Mouse (Mus musculus) gastrocnemius, postnatal 4 days (tissue): ENCODE results near the gene Sgce. TPM values are rescaled to one million over a fixed set of nuclear protein-coding genes. Genes with fewer than 3 reads are reported as not detected.

Source experiments
- DNase-seq, 2 experiments: peaks; one replicate each; pipeline ENCODE4 v3.0.0; 2021 to 2022; ENCODE audit warnings: low spot score in 2 of 2, mixed read lengths in 2 of 2
- total RNA-seq, 2 experiments: library from RNA; stranded (reverse); gene quantifications; 2 replicates each; pipeline ENCODE4 v1.2.3; 2021

Sgce gene
- total RNA-seq, 2 experiments from 2014 or later = 69.7 to 73.5 TPM

GRCm38 (mm10) chr6:4723998-4724757 lies 22.8 kb downstream of the Sgce start:
- DNase-seq = no peak

- no peak for DNase-seq
Observed at GRCm38 (mm10) chr6:4722739-4723138, 24.3 kb downstream of the Sgce start.

DNA sequence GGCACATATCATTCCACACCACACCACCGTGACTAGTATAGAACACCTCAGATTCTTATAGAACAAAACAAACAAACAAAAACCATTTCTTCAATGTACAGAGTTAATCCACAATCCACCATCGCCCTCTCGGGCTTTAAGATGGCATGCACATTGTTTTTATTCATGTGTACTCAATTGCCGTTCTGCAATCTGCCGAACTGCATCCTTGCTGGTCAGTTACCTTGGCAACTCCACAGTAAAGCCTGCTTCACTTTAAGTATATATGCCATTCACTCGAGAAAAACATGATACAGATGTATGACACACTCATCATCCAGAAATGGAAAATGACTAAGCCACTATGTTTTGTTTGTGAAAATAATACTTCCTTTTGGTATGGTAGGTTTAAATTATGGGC lies 24.9 kb downstream of the Sgce start:
- DNase-seq = no peak

- DNase-seq = no peak
Observed at GRCm38 (mm10) chr6:4717344-4717743, 29.7 kb downstream of the Sgce start.

DNA sequence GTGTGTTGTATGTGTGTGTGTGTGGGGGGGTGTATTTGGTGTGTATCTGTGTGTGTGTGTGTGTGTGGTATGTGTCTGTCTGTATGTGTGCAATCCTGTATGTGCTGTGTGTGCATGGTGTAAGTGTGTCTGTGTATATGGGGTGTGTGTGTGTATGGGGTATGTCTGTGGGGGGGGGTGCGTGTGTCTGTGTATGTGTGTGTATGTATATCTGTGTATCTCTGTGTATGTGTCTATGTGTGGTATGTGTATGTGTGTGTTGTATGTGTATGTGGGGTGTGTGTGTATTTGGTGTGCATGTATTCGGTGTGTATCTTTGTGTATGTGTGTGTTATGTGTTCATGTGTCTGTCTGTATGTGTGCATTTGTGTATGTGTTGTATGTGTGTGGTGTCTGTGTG lies 30.8 kb downstream of the Sgce start:
- no peak for DNase-seq

DNA sequence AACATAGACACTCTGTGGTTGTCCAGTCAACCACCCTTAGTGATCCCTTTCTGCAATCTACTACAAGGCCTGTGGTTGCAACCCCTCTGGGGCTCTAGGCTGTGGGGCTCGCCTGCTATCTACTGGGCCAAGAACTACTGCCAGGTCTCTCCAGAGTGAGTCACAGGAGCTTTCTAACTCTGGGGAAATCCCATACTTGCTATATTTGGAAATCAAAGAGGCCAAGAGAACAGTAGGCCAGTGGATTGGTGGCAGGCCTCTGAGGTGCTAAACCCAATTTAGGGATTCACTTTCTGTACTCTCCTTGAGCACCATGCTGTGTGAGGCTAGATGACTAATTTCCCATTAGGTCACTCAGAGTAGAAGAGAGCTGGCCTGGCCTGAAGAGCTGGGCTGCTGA lies 38.0 kb downstream of the Sgce start:
- no peak for DNase-seq

DNA sequence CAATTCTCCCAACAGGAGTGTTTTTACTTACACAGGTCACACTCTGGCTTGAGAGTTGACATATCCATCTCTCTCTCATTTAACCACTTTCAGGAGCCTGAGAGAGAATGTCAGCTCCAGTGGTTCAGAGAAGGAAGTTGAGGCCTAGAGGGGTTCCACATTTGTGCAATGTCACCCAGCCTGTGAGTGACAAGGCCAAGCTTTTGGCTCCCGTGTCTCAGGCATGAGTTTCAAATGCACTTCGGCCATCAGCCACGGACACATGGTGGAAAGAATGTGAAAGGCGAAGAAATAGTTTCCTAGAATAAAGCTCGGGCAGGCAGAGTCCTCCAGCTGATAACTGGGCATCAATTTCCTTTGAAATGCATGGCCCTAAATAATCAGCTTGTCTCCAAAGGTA lies 40.6 kb downstream of the Sgce start:
- no peak for DNase-seq

DNA sequence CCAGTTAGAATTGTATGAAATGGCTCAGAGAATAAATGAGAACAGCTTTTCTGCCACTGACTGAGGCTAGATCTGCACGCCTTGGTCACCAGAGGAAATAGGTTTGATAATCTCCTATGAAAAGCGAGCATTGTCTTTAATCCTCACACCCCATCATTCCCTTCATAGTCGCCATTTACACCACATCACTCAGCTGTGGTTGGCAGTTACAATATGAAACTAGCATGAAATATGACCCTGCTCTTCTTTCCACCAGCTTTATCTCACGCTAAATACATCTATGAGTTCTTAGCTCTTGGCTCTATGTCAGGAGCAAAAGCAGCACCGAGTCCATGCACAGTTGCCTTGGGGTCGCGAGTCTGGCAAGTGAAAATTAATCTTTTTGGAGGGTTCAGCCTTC lies 43.1 kb downstream of the Sgce start:
- DNase-seq = no peak

DNA sequence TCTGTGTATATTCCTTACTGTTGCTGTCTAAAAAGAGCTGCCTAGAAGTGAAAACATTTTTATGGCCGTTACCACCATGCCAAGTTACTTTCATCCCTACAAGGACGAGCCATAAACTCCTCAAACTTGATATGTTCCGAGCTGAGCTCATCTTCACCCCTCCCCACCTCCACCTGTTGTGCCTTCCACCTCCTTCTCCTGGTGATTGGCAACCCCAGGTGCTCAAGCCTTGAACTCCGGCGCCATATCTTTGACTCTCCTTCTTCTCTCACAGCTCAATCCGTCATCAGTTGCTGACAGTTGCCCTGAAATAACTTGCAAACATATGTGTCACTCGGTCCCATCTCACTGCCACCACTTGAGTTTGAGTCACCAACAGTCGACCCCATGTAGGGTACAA lies 45.4 kb downstream of the Sgce start:
- DNase-seq = no peak

DNA sequence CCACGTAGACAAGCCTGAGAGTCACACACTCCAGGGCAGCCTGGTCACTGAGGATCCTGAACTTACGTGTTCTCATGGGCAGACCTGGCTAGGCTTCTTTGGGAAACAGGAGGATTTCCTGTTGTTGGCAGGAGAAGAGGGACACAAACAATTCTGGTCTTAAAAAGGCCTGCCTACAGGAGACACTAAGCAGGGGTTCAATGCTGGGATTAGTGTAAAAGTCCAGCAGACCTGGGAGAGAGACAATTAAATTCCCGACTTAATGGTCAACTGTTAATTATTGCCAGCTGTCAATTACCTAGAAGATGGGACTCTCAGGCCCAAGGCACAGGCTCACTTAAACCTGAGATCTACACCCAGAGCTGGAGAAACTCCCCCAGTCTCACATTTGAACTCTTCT lies 51.2 kb downstream of the Sgce start:
- no peak for DNase-seq

- no peak for DNase-seq
Observed at GRCm38 (mm10) chr6:4694672-4695231, 52.3 kb downstream of the Sgce start.

DNA sequence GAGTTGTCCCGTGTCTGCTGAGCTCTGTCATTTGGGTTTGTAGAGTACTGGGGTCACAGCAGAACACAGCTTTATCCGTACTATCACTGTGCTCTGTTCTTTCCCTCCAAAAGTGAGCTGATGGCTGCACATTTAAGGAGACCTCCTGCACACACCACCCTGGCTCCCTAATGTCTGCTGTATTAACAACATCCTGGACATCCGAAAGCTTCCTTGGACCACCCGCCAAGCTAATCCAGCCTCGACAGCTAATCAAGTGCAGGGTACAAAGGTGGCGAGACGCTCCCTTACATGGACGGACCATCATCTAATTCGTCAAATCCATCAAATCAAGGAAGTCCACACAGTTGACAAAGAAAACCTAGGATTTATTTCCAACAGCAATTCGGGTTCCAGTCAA lies 53.5 kb downstream of the Sgce start:
- DNase-seq = no peak

DNA sequence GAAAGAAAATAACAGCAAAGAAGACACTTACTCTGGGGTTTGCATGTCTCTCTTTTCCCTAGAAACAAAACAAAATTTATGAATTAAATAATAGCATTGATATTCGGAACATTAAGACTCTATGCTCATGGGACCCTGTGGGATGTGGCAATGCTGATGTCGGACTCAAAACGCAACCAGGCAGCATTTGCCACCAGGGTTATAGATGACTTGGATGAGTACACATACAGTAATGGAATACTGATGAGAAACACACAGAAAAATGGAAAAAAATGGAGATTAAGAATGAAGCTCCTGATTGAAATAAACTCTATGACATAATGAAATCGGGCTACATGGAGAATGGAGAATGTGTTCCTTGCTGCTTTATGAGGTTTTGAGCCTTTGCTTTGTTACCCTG lies 56.6 kb downstream of the Sgce start:
- DNase-seq = no peak

DNA sequence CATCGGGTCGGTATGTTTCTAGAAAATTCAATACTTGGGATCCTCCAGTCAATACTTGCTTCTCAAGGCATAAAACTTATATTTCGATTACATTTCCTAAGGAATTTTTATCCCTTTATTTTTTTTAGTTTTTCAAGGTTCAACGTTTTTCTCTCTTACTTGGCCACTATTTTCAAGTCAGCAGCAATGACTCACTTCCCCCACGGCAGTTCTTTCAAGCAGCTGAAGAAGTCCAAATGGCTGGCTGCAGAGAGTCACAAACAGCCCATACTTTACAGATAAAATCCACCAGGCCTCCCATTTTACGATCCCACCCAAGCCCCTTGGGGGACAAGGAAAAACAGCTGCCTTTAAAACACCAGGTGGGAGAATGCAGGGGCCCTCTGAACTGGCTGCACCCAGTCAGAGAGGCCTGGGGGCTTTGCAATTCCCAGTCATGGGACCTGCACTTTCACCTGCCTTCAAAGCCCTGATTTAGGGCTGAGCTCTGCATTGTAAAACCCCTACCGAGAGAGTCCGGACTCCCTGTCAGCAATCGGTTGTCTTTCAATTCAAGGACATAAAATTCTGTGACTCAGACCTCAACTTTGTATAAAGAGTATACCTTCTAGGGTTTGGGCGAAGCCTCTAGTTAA lies 62.2 kb downstream of the Sgce start:
- DNase-seq = no peak

DNA sequence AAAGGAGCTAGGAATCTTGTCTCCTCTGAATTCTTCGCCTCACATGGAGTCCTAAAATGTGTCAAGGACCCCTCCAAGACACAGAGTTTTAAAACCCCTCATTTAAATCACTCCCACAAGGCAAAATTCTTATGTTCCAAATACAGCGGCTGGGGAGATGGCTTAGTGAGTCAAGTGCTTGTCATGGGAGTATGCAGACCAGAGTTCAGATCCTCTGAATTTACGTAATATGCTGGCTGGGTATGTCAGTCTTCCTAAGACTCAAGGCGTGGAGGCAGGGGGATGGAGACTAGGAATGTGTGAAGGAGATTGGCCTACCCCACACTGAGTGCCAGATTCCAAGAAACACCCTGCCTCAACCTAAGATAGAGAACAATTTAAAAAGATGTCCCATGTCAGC lies 66.4 kb downstream of the Sgce start:
- no peak for DNase-seq

- no peak for DNase-seq
Observed at GRCm38 (mm10) chr6:4679981-4680380, 67.0 kb downstream of the Sgce start.

GRCm38 (mm10) chr6:4677356-4677761 lies 69.6 kb downstream of the Sgce start:
- DNase-seq = no peak

- no peak for DNase-seq
Observed at GRCm38 (mm10) chr6:4665154-4665553, 81.9 kb downstream of the Sgce start.

DNA sequence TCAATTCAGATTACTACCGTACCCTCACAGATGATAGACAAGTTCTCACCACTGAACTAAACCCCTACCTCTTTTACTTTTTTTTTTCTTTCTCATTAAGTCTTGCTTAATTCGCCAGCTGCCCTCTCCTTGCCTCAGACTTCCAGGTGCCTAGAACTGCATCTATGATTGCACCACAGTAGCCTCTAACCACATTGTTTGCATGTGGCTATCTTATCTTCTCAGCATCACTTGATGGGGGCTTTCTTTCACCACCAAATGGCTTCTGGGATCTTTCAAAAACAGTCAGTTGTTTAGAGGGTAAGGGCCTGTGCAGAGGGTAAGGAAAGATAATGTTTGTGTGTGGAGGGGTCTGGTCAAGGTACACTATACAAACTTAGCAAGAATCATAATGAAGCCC lies 82.7 kb downstream of the Sgce start:
- no peak for DNase-seq

DNA sequence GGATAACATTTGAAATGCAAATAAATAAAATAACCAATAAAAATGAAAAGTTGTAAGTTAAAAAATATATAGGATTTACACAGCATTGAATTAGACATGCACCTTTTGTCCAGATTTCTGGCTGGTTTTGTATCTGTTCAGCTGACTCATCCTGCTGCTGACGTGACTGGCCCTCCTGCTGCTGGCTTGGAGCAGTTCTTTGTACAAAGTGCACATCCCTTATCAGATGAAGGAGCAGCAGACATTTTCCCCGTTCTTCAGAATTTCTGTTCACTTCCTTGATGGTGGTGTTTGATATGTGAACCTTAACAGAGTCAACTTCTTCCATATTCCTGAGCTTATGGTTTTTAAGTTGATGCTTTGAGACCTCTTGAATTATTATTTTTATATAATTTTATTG lies 83.5 kb downstream of the Sgce start:
- no peak for DNase-seq

DNA sequence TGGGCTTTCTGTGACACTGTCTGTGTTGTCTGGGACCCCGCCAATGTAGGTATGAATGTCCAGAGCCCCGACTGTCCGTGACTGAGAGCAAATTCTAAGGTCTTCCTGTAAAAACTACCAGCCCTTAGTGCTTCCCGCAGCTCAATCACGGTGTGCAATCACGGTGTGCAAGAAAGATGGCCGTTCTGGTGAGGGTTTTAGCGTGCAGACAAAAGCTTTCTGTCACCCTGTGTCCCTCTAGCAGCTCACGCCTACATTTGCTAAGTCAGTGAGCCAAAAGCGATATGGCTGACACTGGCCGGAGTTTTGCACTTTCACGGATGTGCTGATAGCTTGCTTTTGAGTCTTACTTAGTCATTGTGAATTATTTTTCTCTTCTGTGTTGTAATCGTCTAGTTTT lies 88.1 kb downstream of the Sgce start:
- DNase-seq = no peak

DNA sequence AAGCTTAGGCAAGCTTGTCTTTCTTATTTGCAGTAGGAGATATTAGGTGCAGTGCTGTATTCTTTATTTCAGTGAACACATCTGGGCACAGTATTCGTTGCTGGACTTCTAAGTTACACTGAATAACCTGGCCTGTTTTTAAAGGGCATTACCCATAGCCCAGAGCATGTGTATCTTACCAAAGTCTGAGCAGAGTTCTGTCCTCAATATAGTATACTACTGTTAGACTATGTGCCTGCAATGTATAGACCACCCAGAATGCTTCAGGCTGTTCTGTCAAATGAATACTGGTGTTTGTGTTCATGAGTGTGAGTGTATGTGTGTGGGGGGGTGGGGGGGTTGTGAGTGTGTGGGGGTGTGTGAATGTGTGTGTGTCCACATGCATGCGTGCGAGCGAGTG lies 91.1 kb downstream of the Sgce start:
- DNase-seq = no peak

DNA sequence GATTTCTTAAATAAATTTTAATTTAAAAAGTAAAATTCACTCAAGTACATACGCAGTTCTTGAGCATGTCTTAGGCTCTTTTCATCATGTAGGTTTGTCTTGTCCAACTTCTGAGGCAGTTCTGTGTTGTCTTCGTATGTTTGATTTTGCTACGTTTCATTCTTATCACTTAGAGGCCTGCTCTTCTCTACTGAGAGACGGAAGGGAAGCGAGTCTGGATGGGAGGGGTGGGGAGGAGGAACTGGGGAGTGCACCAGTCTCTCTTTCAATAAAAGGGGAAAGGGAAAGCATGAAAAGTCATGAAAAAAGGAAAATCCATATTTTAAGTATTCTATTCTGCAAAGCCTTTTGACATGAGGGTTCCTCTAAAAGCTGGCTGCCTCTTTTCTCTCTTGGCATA lies 91.5 kb downstream of the Sgce start:
- no peak for DNase-seq
